ENCODE assay signal across 8 mouse cellular contexts in genomic region chr2:60209703-60210651, GRCm38 (mm10). TPM values are rescaled to one million over a fixed set of nuclear protein-coding genes. Genes with fewer than 3 reads are reported as not detected.
A peak's percentile ranks its signal among the peaks of the same experiment; 100 is the strongest.
DNase-seq lines count a peak whose midpoint lies in the region; ATAC-seq lines count a peak whose summit lies in the region.

TSS of gene Baz2b (minus strand) at chr2:60209839.
TSS of gene March7 (plus strand) at chr2:60209887.

- H3K9me3 ChIP-seq in forebrain, embryonic 11.5 days (ENCODE audit: control insufficient read depth, low read length) = no peaks in the 10 kb centered on the region
- no peaks in the 10 kb centered on the region for H3K9me3 ChIP-seq in heart, embryonic 15.5 days (replicated peaks)
- H3K9me3 ChIP-seq in liver, embryonic 13.5 days (replicated peaks) = no peaks in the 10 kb centered on the region
- no peaks in the 10 kb centered on the region for H3K9me3 ChIP-seq in stomach, embryonic 14.5 days (ENCODE audit: control insufficient read depth, low read depth, low read length)

- H3K4me1 ChIP-seq in forebrain, embryonic 11.5 days (replicated peaks; ENCODE audit: control insufficient read depth, insufficient read depth, low read length) = no peaks in the 10 kb centered on the region; the same call in 1 of the 2 replicates
- peaks cover 38% of the 10 kb centered on the region for H3K4me1 ChIP-seq in heart, embryonic 15.5 days (replicated peaks)
- peaks cover 52% of the 10 kb centered on the region for H3K4me1 ChIP-seq in liver, embryonic 13.5 days (replicated peaks)
- peaks cover 11% of the 10 kb centered on the region; the same call in 1 of the 2 replicates for H3K4me1 ChIP-seq in stomach, embryonic 14.5 days (ENCODE audit: control insufficient read depth, insufficient read depth, low read length)

- peak; percentile 92 for ATAC-seq in forebrain, embryonic 11.5 days (replicated peaks; ENCODE audit: low FRiP score)
- ATAC-seq in heart, embryonic 15.5 days (replicated peaks; ENCODE audit: insufficient number of reproducible peaks, insufficient read depth, low FRiP score, low read depth) = peak; percentile 95
- ATAC-seq in liver, embryonic 13.5 days (ENCODE audit: low read depth) = peak; percentile 91
- peak; percentile 91 for ATAC-seq in stomach, embryonic 14.5 days (ENCODE audit: insufficient number of reproducible peaks, insufficient read depth, low FRiP score, low read depth)

- H3K27ac ChIP-seq in forebrain, embryonic 11.5 days (ENCODE audit: low read depth, low read length) = peak within 1 kb of the TSS; percentile 84
- peak within 1 kb of the TSS; percentile 92 for H3K27ac ChIP-seq in heart, embryonic 15.5 days
- H3K27ac ChIP-seq in liver, embryonic 13.5 days = peak within 1 kb of the TSS; percentile 92
- peak within 1 kb of the TSS; percentile 81 for H3K27ac ChIP-seq in stomach, embryonic 14.5 days (ENCODE audit: low read length)

- DNase-seq in CD8-positive naive resting alpha-beta T cell, adult 2 months (ENCODE audit: low read depth in 2 of 2, low spot score in 2 of 2) = peak; percentile 82 to 89
- DNase-seq in c-Kit-positive CD71-positive TER-119-negative erythroid progenitor cells, embryonic 14.5 days (ENCODE audit: low read depth) = peak; percentile 71
- peak; percentile 94 for DNase-seq in forebrain, embryonic 11.5 days (ENCODE audit: low spot score)
- peak; percentile 84 to 94 for DNase-seq in kidney, postnatal 25 days
- peak; percentile 83 for DNase-seq in liver, embryonic 13.5 days
- peak; percentile 81 to 89 for DNase-seq in natural killer cell, adult 2 months (ENCODE audit: low spot score in 2 of 2)

- peak within 1 kb of the TSS; percentile 65 for H3K4me2 ChIP-seq in forebrain, embryonic 11.5 days (ENCODE audit: low read depth, low read length, severe bottlenecking)
- H3K4me2 ChIP-seq in heart, embryonic 15.5 days = peak within 1 kb of the TSS; percentile 77
- H3K4me2 ChIP-seq in liver, embryonic 13.5 days = peak within 1 kb of the TSS; percentile 76
- peak within 1 kb of the TSS; percentile 81 for H3K4me2 ChIP-seq in stomach, embryonic 14.5 days (replicated peaks; ENCODE audit: low read depth, low read length)

- H3K9ac ChIP-seq in forebrain, embryonic 11.5 days (ENCODE audit: low read length) = peak within 1 kb of the TSS; percentile 92
- H3K9ac ChIP-seq in heart, embryonic 15.5 days = peak within 1 kb of the TSS; percentile 96
- peak within 1 kb of the TSS; percentile 96 for H3K9ac ChIP-seq in liver, embryonic 13.5 days
- peak within 1 kb of the TSS; percentile 95 for H3K9ac ChIP-seq in stomach, embryonic 14.5 days (replicated peaks; ENCODE audit: low read depth, low read length)

- WGBS in forebrain, embryonic 11.5 days = under 1% methylated on average over 55 of the region's 109 CpGs
- WGBS in heart, embryonic 15.5 days = under 1% methylated on average over 88 of the region's 109 CpGs
- under 1% methylated on average over 101 of the region's 109 CpGs for WGBS in liver, embryonic 13.5 days (ENCODE audit: insufficient replicate concordance)
- under 1% methylated on average over 75 of the region's 109 CpGs for WGBS in stomach, embryonic 14.5 days

- H3K36me3 ChIP-seq in forebrain, embryonic 11.5 days (ENCODE audit: control insufficient read depth, insufficient read depth, low read length) = no peaks in the 10 kb centered on the region; the same call in 1 of the 2 replicates
- H3K36me3 ChIP-seq in heart, embryonic 15.5 days = peaks cover 16% of the 10 kb centered on the region; the same call in 1 of the 2 replicates
- peaks cover 31% of the 10 kb centered on the region for H3K36me3 ChIP-seq in liver, embryonic 13.5 days
- peaks cover 6% of the 10 kb centered on the region; the same call in 1 of the 2 replicates for H3K36me3 ChIP-seq in stomach, embryonic 14.5 days (ENCODE audit: control insufficient read depth, insufficient read depth, low read length)

- peak within 1 kb of the TSS; percentile 90 for H3K4me3 ChIP-seq in forebrain, embryonic 11.5 days (ENCODE audit: low read depth, low read length)
- H3K4me3 ChIP-seq in heart, embryonic 15.5 days = peak within 1 kb of the TSS; percentile 95
- H3K4me3 ChIP-seq in liver, embryonic 13.5 days (replicated peaks) = peak within 1 kb of the TSS; percentile 93
- H3K4me3 ChIP-seq in stomach, embryonic 14.5 days (ENCODE audit: low read depth, low read length) = peak within 1 kb of the TSS; percentile 90

- H3K27me3 ChIP-seq in forebrain, embryonic 11.5 days (ENCODE audit: control insufficient read depth, insufficient read depth, low read length) = no peaks in the 10 kb centered on the region
- no peaks in the 10 kb centered on the region for H3K27me3 ChIP-seq in heart, embryonic 15.5 days
- no peaks in the 10 kb centered on the region for H3K27me3 ChIP-seq in liver, embryonic 13.5 days
- H3K27me3 ChIP-seq in stomach, embryonic 14.5 days (ENCODE audit: control insufficient read depth, insufficient read depth, low read length) = no peaks in the 10 kb centered on the region

RNA-seq across cellular contexts. Expression of gene Baz2b, which starts in this region (rescaled TPM):
- polyA plus RNA-seq in forebrain, embryonic 11.5 days (2014; fragmentation: Nextera tagmentation; extraction: Ambion mirVana) = 83.5 and 84.0 TPM in 2 replicates
- 42.3 and 44.6 TPM in 2 replicates for polyA plus RNA-seq in heart, embryonic 15.5 days (2015; fragmentation: Nextera tagmentation; extraction: Ambion mirVana)
- 14.4 and 16.5 TPM in 2 replicates for polyA plus RNA-seq in liver, embryonic 13.5 days (2015; fragmentation: Nextera tagmentation; extraction: Ambion mirVana)
- polyA plus RNA-seq in stomach, embryonic 14.5 days (2014; fragmentation: Nextera tagmentation; extraction: Ambion mirVana) = 70.1 and 80.0 TPM in 2 replicates

RNA-seq across cellular contexts. Expression of gene March7, which starts in this region (rescaled TPM):
- polyA plus RNA-seq in forebrain, embryonic 11.5 days (2014; fragmentation: Nextera tagmentation; extraction: Ambion mirVana) = 72.0 and 83.5 TPM in 2 replicates
- 51.5 and 51.8 TPM in 2 replicates for polyA plus RNA-seq in heart, embryonic 15.5 days (2015; fragmentation: Nextera tagmentation; extraction: Ambion mirVana)
- 23.4 and 24.9 TPM in 2 replicates for polyA plus RNA-seq in liver, embryonic 13.5 days (2015; fragmentation: Nextera tagmentation; extraction: Ambion mirVana)
- 79.3 and 87.8 TPM in 2 replicates for polyA plus RNA-seq in stomach, embryonic 14.5 days (2014; fragmentation: Nextera tagmentation; extraction: Ambion mirVana)

Comparison
In these comparisons a context has a peak if more than half of its experiments do, and no peak if none do; other contexts are left out.
1. Peak in every context shown above with its lines: DNase-seq, ATAC-seq, H3K4me3 ChIP-seq and H3K27ac ChIP-seq.